Mouse (Mus musculus): ENCODE measurements around the gene Cemip2. TPM values are rescaled to one million over a fixed set of nuclear protein-coding genes. Genes with fewer than 3 reads are reported as not detected.

Cemip2 gene
- polyA plus RNA-seq, 1 experiment from 2014 or later, result 33.4 TPM

DNA sequence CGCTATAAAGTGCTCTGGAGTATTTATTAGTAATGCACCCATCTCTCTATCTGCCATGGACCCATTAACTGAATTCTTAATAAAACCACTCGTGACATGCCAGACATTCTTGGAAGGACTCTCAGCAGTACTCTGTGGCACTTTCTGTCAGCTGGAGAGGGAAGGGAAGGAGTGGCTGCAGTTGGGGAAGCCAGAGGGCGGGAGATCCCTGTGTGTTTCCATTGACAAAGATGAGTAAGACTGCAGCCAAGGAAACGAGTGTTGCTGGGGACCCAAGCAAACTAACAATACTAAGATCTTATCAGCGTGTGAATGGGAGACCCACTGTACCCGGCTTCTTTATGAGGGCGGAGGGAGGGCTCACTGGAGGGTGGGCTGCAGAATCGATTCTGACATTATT, 2.5 kb downstream of the Cemip2 start:
- Histone ChIP-seq H3K9me3 (no peaks in the 10 kb centered on the region), H3K27me3 (no peaks in the 10 kb centered on the region), H3K4me2 (peak overlapping the region; percentile 72), H3K4me3 (peak overlapping the region; percentile 90), H3K9ac (no peak overlapping the region), H3K4me1 (peaks cover 63% of the 10 kb centered on the region), H3K36me3 (no peaks in the 10 kb centered on the region), H3K27ac (no peak overlapping the region)
- ATAC-seq (ENCODE audit: insufficient number of reproducible peaks, insufficient read depth, low FRiP score, low TSS enrichment, low read depth), result no peak
- 44% methylated on average over 8 of the region's 8 CpGs for WGBS

DNA sequence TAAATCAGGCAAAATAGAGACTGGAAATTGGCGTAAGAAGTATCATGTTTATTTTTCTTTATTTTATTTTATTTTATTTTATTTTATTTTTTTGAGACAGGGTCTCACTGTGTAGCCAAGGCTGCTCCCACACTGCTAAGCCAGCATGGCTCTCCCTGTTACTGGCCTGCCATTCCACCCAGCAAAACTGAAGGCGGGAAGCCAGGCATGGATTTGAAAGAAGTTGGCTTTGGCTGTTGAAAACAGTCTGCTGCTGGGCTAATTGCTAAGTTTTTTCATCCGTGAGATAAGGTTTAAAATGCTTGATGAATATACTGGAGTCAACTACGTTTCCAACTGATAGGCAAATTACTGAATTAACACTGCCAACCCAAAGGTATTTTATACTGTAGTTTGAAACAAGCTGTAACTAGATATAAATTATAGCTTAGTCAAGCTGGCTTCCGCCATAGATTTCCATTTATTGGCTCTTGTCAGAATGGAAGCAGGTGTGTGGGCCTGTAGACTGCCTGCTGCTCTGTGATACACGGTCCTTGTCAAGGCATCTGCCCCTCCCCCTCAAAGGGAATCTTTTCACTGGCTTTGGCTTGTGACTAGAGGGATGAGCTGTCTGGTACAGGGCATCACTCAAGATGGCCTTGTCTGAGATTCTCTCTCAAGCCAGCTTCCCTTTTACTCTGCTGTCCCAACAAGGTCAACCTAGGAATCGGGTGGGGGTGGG, 3.1 kb downstream of the Cemip2 start:
- H3K36me3 ChIP-seq, result no peaks in the 10 kb centered on the region
- no peaks in the 10 kb centered on the region for H3K9me3 ChIP-seq
- no peak for ATAC-seq (ENCODE audit: insufficient number of reproducible peaks, insufficient read depth, low FRiP score, low TSS enrichment, low read depth)
- peak overlapping the region; percentile 90; the same call in 1 of the 2 replicates for H3K4me3 ChIP-seq
- H3K27me3 ChIP-seq, result no peaks in the 10 kb centered on the region
- H3K9ac ChIP-seq, result no peak overlapping the region
- peaks cover 63% of the 10 kb centered on the region for H3K4me1 ChIP-seq
- H3K27ac ChIP-seq, result no peak overlapping the region
- WGBS, result 46% methylated on average over 7 of the region's 7 CpGs
- peak overlapping the region; percentile 72 for H3K4me2 ChIP-seq

DNA sequence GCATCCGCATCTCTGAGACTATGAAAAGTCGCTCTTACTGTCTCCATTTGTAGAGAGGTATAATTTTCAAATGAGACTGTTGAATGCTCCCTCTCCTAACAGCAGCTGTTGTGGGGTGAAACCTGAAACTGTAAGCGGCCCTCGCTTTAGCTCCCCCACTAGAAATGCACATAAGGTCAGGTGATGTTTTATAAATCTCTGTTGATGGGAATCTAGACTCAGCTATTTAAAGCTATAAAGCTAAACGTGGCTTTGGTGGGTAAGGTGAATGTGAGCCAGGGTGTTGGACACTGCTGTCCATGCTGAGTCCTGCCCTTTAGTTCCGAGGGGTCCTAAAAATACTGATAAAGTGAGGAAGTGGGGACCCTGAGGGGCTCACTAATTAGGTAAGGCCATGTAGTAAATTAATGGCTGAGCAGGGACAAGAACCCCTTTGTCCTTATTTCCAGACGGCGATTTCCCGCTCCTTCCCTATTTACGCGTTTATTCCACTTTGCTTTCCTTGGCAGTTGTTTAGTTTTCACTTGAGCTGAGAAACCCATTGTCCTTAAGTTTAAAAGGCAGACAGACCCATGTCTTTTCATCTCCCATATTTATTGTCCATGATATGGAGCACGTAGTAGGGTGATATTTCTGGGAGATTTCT, 3.8 kb downstream of the Cemip2 start:
- Histone ChIP-seq H3K9ac (no peak overlapping the region), H3K27ac (no peak overlapping the region), H3K4me1 (peaks cover 63% of the 10 kb centered on the region), H3K4me2 (peak overlapping the region; percentile 72), H3K4me3 (peak overlapping the region; percentile 90; the same call in 1 of the 2 replicates), H3K36me3 (no peaks in the 10 kb centered on the region), H3K9me3 (no peaks in the 10 kb centered on the region), H3K27me3 (no peaks in the 10 kb centered on the region)
- no peak for ATAC-seq (ENCODE audit: insufficient number of reproducible peaks, insufficient read depth, low FRiP score, low TSS enrichment, low read depth)
- 26% methylated on average over 12 of the region's 12 CpGs for WGBS

DNA sequence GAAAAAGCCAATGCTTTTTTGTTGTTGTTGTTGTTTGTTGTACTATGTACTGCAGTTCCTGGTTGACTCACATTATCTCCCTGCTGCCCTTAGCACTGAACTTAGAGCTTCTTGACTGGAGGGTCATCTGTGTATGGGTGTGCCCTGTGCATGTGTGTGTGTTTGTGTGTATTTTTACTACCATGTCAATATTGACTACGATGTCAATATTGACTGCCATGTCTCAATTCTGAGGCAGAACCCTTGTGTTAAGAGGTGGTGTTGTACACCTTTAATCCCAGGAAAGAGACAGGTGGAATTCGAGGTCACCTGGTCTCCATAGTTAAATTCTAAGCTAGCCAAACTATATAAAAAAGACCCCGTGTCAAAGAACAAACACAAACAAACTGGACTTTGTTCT, 5.6 kb downstream of the Cemip2 start:
- Histone ChIP-seq H3K4me1 (peaks cover 65% of the 10 kb centered on the region), H3K4me2 (no peak overlapping the region), H3K27me3 (no peaks in the 10 kb centered on the region), H3K4me3 (no peak overlapping the region), H3K9ac (no peak overlapping the region), H3K36me3 (no peaks in the 10 kb centered on the region), H3K27ac (no peak overlapping the region), H3K9me3 (no peaks in the 10 kb centered on the region)
- ATAC-seq (ENCODE audit: insufficient number of reproducible peaks, insufficient read depth, low FRiP score, low TSS enrichment, low read depth), result no peak
- WGBS, result 71% methylated on average over 3 of the region's 3 CpGs

DNA sequence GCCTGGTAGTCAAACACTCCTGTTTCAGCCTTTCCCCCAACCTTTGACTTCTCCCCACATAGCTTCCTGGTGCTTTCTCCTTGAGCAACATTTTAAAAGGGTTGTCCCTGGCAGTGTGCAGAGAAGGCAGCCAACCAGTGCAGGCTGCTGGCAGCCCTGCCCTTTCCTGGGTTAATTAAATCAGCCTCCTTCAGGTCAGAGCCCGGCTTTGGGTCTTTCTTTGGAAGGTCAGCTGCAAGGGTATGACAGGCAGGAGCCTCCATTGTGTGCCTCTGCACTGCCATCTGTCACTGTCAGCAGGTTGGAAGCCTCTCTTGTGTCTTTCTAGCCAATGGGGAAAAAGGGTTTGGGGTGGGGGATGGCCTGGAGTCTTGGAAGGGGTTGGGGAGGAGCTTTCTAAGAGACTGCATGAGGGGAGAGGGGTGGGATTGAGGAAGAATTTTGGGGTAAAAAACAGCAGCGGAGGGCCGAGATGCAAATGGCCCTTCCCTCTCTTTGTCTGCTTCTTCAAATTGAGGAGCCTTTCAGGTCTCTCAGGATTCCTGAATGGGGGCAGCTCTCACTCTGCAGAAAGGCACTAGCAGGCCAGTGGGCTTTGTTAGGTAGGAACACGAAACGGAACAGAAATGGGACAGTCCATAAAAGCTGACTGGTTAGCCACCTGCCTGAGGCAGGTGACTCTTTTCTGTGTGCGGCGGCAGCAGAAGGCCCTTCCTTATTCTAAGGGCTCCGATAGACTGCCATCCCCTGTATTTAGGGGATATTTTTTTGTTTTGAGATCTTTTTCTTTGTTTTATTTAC, 6.4 kb downstream of the Cemip2 start:
- H3K27ac ChIP-seq, result no peak overlapping the region
- no peak for ATAC-seq (ENCODE audit: insufficient number of reproducible peaks, insufficient read depth, low FRiP score, low TSS enrichment, low read depth)
- peaks cover 68% of the 10 kb centered on the region for H3K4me1 ChIP-seq

DNA sequence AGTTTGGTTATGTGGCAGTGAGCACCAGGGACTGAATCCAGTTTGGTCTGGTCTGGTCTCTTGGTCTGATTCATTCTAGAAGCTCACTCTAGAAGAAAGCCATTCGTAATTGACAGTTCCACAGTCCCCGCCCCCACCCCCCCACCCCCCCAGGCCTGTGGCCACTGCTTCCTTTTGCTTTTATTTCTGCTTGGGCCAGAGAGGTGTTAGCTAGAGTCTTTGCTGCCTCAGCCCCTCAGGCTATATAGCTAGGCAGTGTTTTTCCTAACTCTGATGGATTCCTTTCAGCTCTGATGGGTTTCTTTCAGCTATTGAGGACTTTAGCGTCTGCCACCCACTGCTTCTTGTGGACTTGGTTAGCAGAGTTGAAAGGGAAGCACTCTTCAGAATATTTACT, 7.0 kb downstream of the Cemip2 start:
- Histone ChIP-seq H3K27me3 (no peaks in the 10 kb centered on the region), H3K4me1 (peaks cover 66% of the 10 kb centered on the region), H3K36me3 (no peaks in the 10 kb centered on the region), H3K4me2 (peak overlapping the region; percentile 30; the same call in 1 of the 2 replicates), H3K27ac (no peak overlapping the region), H3K4me3 (no peak overlapping the region), H3K9me3 (no peaks in the 10 kb centered on the region), H3K9ac (no peak overlapping the region)
- no peak for ATAC-seq (ENCODE audit: insufficient number of reproducible peaks, insufficient read depth, low FRiP score, low TSS enrichment, low read depth)
- WGBS, result 14% methylated on average over 3 of the region's 3 CpGs

More for the DNA sequence above, 6.4 kb downstream of the Cemip2 start:
- peak overlapping the region; percentile 30 for H3K4me2 ChIP-seq
- H3K9me3 ChIP-seq, result no peaks in the 10 kb centered on the region
- H3K36me3 ChIP-seq, result no peaks in the 10 kb centered on the region
- no peaks in the 10 kb centered on the region for H3K27me3 ChIP-seq
- H3K4me3 ChIP-seq, result no peak overlapping the region
- 25% methylated on average over 8 of the region's 8 CpGs for WGBS
- H3K9ac ChIP-seq, result no peak overlapping the region

DNA sequence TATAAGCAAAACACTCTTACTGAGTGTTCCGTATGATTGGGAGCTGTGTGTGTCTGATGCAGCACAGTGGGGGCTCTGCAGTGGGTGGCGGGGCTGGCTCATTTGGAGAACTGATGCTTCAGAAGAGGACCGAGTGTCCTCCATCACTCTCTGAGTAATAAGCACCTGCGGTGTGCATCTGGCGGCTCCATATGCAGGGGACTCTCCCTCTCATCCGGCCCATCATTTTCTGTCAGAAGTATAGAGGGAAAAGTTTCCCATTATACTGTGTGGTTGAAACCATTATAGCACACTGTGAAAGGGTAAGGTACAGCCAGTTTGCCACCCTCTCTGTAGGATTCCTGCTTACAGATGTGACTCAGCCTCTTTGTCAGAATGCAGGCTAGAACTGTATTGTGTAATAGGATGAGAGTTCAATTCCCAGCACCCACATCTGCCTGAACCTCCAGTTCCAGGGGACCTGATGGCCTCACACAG, 8.9 kb downstream of the Cemip2 start:
- Histone ChIP-seq H3K27me3 (no peaks in the 10 kb centered on the region), H3K9ac (no peak overlapping the region), H3K4me1 (peaks cover 47% of the 10 kb centered on the region), H3K4me2 (no peak overlapping the region), H3K9me3 (no peaks in the 10 kb centered on the region), H3K4me3 (no peak overlapping the region), H3K36me3 (no peaks in the 10 kb centered on the region), H3K27ac (no peak overlapping the region)
- WGBS, result 80% methylated on average over 6 of the region's 6 CpGs
- ATAC-seq (ENCODE audit: insufficient number of reproducible peaks, insufficient read depth, low FRiP score, low TSS enrichment, low read depth), result no peak

DNA sequence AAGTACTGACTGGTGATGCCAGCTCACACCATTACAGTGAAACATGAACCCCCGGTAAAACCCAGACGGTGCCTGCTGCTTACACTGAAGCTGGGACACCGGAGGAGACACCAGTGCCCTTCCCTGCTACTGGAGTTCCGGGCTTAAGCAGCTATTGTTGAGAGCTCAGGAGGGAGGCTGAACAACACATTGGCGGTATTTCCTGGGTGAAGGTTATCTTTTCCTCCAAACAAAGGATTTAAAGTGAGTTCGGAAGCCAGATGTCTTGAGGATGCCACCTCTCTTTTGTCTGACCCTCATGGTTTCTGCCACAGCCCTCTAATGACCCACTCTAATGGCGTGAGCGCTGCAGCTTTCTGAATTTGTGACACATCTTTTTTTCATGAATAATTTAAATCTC, 10.9 kb downstream of the Cemip2 start:
- no peaks in the 10 kb centered on the region for H3K9me3 ChIP-seq
- no peak overlapping the region; the same call in 1 of the 2 replicates for H3K27ac ChIP-seq
- 28% methylated on average over 8 of the region's 8 CpGs for WGBS
- peaks cover 32% of the 10 kb centered on the region for H3K4me1 ChIP-seq
- H3K27me3 ChIP-seq, result no peaks in the 10 kb centered on the region
- H3K4me3 ChIP-seq, result no peak overlapping the region
- H3K9ac ChIP-seq, result no peak overlapping the region
- H3K36me3 ChIP-seq, result peaks cover 16% of the 10 kb centered on the region
- ATAC-seq (ENCODE audit: insufficient number of reproducible peaks, insufficient read depth, low FRiP score, low TSS enrichment, low read depth), result no peak
- no peak overlapping the region for H3K4me2 ChIP-seq

DNA sequence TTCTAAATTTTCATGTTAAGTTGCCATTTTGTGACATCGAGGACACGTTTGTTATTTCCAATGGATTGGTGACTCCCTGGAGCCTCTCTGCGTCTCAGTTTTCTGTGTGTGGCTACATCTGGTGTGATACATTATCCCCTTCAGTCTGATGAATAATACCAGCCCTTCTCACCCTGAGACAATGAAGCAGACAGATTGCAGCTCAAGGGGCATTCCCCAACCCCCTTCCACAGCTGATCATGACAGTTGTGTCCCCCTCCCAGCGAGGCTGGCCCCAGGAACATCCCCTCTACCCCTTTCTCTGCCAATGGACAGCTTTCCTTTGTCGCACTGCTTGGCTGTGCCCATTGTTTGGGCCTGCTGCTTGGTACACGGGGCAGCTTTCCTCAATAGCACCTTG, 11.5 kb downstream of the Cemip2 start:
- Histone ChIP-seq H3K27ac (no peak overlapping the region), H3K4me3 (no peak overlapping the region), H3K27me3 (no peaks in the 10 kb centered on the region), H3K36me3 (peaks cover 21% of the 10 kb centered on the region), H3K9me3 (no peaks in the 10 kb centered on the region), H3K4me1 (peaks cover 26% of the 10 kb centered on the region), H3K4me2 (no peak overlapping the region), H3K9ac (no peak overlapping the region)
- ATAC-seq (ENCODE audit: insufficient number of reproducible peaks, insufficient read depth, low FRiP score, low TSS enrichment, low read depth), result no peak
- WGBS, result 43% methylated on average over 6 of the region's 6 CpGs

DNA sequence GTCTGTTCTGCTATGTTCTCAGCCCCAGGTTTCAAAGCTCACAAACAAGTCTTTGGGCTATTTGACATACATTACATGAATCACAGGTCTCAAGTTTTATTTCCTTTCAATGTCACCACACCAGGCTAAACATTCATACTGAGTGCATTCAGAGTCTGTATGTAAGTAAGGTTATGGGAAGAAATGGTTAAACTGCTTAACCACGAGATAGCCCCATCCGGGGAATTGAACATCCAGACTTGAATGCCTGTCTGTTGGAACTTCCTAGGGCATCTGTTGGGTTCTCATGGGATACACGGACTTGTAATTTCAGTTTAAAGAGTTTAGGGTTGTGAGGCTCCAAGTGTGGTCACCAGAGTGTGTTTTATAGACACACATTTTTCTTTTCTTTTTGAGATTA, 13.2 kb downstream of the Cemip2 start:
- no peak for ATAC-seq (ENCODE audit: insufficient number of reproducible peaks, insufficient read depth, low FRiP score, low TSS enrichment, low read depth)
- Histone ChIP-seq H3K27me3 (no peaks in the 10 kb centered on the region), H3K9ac (no peak overlapping the region), H3K4me3 (no peak overlapping the region), H3K27ac (no peak overlapping the region), H3K9me3 (no peaks in the 10 kb centered on the region), H3K36me3 (peaks cover 36% of the 10 kb centered on the region), H3K4me2 (no peak overlapping the region), H3K4me1 (peaks cover 19% of the 10 kb centered on the region)
- WGBS, result 72% methylated on average over 3 of the region's 3 CpGs

DNA sequence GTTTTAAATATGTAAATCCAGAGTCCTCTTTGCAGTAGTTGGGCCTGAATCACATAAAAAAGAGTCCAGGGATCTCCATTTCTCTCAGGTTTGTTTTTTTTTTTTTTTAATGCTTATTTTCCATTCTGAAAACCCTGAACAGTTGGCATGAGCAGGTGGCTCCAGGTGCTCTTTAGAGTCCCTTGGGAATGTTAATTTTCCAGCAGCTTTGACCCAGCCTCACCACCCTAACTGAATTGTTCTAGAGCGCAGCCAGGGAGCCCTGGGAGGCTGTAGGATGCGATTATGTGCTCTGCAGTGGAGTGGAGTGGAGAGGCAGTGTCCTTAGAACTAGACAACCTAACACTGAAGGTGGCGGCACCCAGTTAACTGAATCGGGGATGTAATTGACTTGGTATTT, 13.7 kb downstream of the Cemip2 start:
- Histone ChIP-seq H3K9ac (no peak overlapping the region), H3K4me1 (peaks cover 19% of the 10 kb centered on the region), H3K27ac (no peak overlapping the region), H3K27me3 (no peaks in the 10 kb centered on the region), H3K36me3 (peaks cover 37% of the 10 kb centered on the region), H3K4me2 (no peak overlapping the region), H3K9me3 (no peaks in the 10 kb centered on the region), H3K4me3 (no peak overlapping the region)
- 86% methylated on average over 4 of the region's 4 CpGs for WGBS
- no peak for ATAC-seq (ENCODE audit: insufficient number of reproducible peaks, insufficient read depth, low FRiP score, low TSS enrichment, low read depth)
